Mouse (Mus musculus): ENCODE results near the gene Lypd8. TPM values are rescaled to one million over a fixed set of nuclear protein-coding genes. Genes with fewer than 3 reads are reported as not detected.

Lypd8 gene
- polyA plus RNA-seq, 1 experiment from 2014 or later: not detected

DNA sequence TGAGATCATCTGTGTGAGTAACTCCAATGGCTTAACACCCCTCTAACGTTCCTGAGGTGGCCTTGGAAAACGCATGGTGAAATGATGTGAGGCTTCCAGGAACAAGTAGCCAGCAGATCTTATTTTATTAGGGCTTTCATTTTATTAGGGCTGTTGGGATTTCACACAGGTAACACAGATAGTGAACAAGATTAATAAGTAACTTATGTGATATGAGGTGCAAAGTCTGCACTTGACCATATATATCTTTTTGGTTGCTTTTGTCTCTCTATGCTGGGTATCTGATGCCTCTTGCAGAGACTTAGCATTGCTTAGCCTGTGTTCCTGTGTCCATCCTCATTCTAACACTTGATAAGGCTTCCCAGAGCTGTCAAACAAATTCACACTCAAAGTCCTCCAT lies 1.6 kb upstream of the Lypd8 start:
- H3K4me1 ChIP-seq (ENCODE audit: control insufficient read depth, insufficient read depth, low read length): no peaks in the 10 kb centered on the region
- no peak overlapping the region for H3K4me3 ChIP-seq (ENCODE audit: low read depth, low read length)
- ATAC-seq (ENCODE audit: low FRiP score) (no peak), DNase-seq (ENCODE audit: low spot score, missing footprints) (no peak)
- H3K27me3 ChIP-seq (ENCODE audit: control insufficient read depth, insufficient read depth, low read length): no peaks in the 10 kb centered on the region
- H3K9me3 ChIP-seq (ENCODE audit: control insufficient read depth, low read length): no peaks in the 10 kb centered on the region
- no peak overlapping the region for H3K27ac ChIP-seq (ENCODE audit: low read depth, low read length)
- H3K9ac ChIP-seq (ENCODE audit: low read length): no peak overlapping the region
- no peaks in the 10 kb centered on the region for H3K36me3 ChIP-seq (ENCODE audit: control insufficient read depth, insufficient read depth, low read length)
- H3K4me2 ChIP-seq: no peak overlapping the region
- WGBS: 75% methylated on average over 2 of the region's 2 CpGs

GRCm38 (mm10) chr11:58377686-58378085 lies 1.2 kb upstream of the Lypd8 start:
- no peaks in the 10 kb centered on the region for H3K9me3 ChIP-seq (ENCODE audit: control insufficient read depth, low read length)
- H3K4me3 ChIP-seq (ENCODE audit: low read depth, low read length): no peak overlapping the region
- DNase-seq (ENCODE audit: low spot score, missing footprints) (no peak), ATAC-seq (ENCODE audit: low FRiP score) (no peak)
- 69% methylated on average over 1 of the region's 1 CpGs for WGBS
- H3K36me3 ChIP-seq (ENCODE audit: control insufficient read depth, insufficient read depth, low read length): no peaks in the 10 kb centered on the region
- H3K4me1 ChIP-seq (ENCODE audit: control insufficient read depth, insufficient read depth, low read length): no peaks in the 10 kb centered on the region
- no peak overlapping the region for H3K27ac ChIP-seq (ENCODE audit: low read depth, low read length)
- H3K9ac ChIP-seq (ENCODE audit: low read length): no peak overlapping the region
- no peak overlapping the region for H3K4me2 ChIP-seq
- no peaks in the 10 kb centered on the region for H3K27me3 ChIP-seq (ENCODE audit: control insufficient read depth, insufficient read depth, low read length)

GRCm38 (mm10) chr11:58379516-58379915 lies 673 bp downstream of the Lypd8 start:
- H3K9ac ChIP-seq (ENCODE audit: low read length): no peak overlapping the region
- no peak overlapping the region for H3K27ac ChIP-seq (ENCODE audit: low read depth, low read length)
- no peak overlapping the region for H3K4me2 ChIP-seq
- ATAC-seq (ENCODE audit: low FRiP score) (no peak), DNase-seq (ENCODE audit: low spot score, missing footprints) (no peak)
- no peaks in the 10 kb centered on the region for H3K4me1 ChIP-seq (ENCODE audit: control insufficient read depth, insufficient read depth, low read length)
- H3K27me3 ChIP-seq (ENCODE audit: control insufficient read depth, insufficient read depth, low read length): no peaks in the 10 kb centered on the region
- H3K36me3 ChIP-seq (ENCODE audit: control insufficient read depth, insufficient read depth, low read length): no peaks in the 10 kb centered on the region
- H3K9me3 ChIP-seq (ENCODE audit: control insufficient read depth, low read length): no peaks in the 10 kb centered on the region
- H3K4me3 ChIP-seq (ENCODE audit: low read depth, low read length): no peak overlapping the region
- WGBS: 87% methylated on average over 1 of the region's 1 CpGs

DNA sequence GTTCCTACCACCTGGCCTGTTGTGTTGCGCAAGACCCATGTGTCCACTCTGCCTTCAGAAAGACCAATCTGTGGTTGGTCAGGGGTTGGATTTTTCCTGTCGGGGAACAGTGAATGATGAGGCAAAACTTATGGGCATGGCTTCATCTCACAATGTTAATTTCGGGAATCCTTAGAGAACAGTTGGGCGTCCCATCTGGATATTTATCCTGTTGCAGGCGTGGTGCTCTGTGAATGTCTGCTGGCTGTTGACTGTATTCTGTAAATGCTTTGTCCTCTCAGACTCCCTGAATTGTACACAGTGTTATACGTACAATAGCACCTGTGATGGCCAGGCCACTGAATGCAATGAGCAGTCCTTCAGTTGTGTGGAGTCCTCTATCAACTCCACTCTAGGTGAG lies 3.6 kb downstream of the Lypd8 start:
- no peak overlapping the region for H3K4me3 ChIP-seq (ENCODE audit: low read depth, low read length)
- H3K9ac ChIP-seq (ENCODE audit: low read length): no peak overlapping the region
- H3K27ac ChIP-seq (ENCODE audit: low read depth, low read length): no peak overlapping the region
- no peaks in the 10 kb centered on the region for H3K4me1 ChIP-seq (ENCODE audit: control insufficient read depth, insufficient read depth, low read length)
- ATAC-seq (ENCODE audit: low FRiP score) (no peak), DNase-seq (ENCODE audit: low spot score, missing footprints) (no peak)
- no peaks in the 10 kb centered on the region for H3K27me3 ChIP-seq (ENCODE audit: control insufficient read depth, insufficient read depth, low read length)
- no peaks in the 10 kb centered on the region for H3K9me3 ChIP-seq (ENCODE audit: control insufficient read depth, low read length)
- 96% methylated on average over 6 of the region's 6 CpGs for WGBS
- H3K36me3 ChIP-seq (ENCODE audit: control insufficient read depth, insufficient read depth, low read length): no peaks in the 10 kb centered on the region
- no peak overlapping the region for H3K4me2 ChIP-seq

DNA sequence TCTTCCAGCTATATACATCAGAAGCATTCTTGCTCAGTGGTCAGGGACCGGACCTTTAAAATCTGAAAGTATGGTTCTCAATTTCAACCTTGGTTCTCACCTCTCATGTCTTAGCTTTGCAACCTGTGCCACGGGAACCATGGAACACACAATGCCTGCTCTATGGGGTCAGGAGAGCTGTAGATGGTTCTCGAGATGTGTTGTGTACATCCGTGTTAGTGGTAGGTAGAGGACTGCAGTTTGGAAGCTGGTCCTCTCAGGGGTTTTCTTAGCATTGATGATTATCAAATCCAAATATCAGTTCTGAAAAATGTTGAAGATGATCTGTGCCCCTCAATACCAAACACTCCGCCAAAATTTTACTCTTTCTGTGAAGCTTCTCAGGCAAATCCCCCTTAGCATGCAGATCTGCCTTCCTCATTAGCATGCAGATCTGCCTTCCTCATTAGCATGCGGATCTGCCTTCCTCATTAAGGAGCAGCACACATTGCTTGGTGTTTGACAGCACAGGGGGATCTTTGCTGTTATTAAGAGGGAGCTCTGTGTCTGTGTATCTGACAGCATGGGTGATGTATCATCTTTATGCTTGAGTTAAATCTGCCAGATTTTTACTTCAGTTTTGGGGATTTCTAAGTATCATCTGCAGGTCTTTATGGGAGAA lies 21.3 kb downstream of the Lypd8 start:
- ATAC-seq (ENCODE audit: low FRiP score) (peak; percentile 59), DNase-seq (ENCODE audit: low spot score, missing footprints) (no peak)
- H3K27ac ChIP-seq (ENCODE audit: low read depth, low read length): no peak overlapping the region
- no peak overlapping the region for H3K4me3 ChIP-seq (ENCODE audit: low read depth, low read length)
- WGBS: 60% methylated on average over 6 of the region's 6 CpGs
- peak overlapping the region; percentile 11; the same call in 1 of the 2 replicates for H3K4me2 ChIP-seq
- H3K4me1 ChIP-seq (ENCODE audit: control insufficient read depth, insufficient read depth, low read length): peaks cover 3% of the 10 kb centered on the region; the same call in 1 of the 2 replicates
- no peaks in the 10 kb centered on the region for H3K9me3 ChIP-seq (ENCODE audit: control insufficient read depth, low read length)
- no peaks in the 10 kb centered on the region for H3K27me3 ChIP-seq (ENCODE audit: control insufficient read depth, insufficient read depth, low read length)
- H3K9ac ChIP-seq (ENCODE audit: low read length): no peak overlapping the region
- H3K36me3 ChIP-seq (ENCODE audit: control insufficient read depth, insufficient read depth, low read length): no peaks in the 10 kb centered on the region

- 54% methylated on average over 5 of the region's 5 CpGs for WGBS
- Histone ChIP-seq H3K9me3 (ENCODE audit: control insufficient read depth, low read length) (no peaks in the 10 kb centered on the region), H3K4me2 (no peak overlapping the region), H3K4me3 (ENCODE audit: low read depth, low read length) (no peak overlapping the region), H3K36me3 (ENCODE audit: control insufficient read depth, insufficient read depth, low read length) (no peaks in the 10 kb centered on the region), H3K27me3 (ENCODE audit: control insufficient read depth, insufficient read depth, low read length) (no peaks in the 10 kb centered on the region), H3K4me1 (ENCODE audit: control insufficient read depth, insufficient read depth, low read length) (peaks cover 3% of the 10 kb centered on the region; the same call in 1 of the 2 replicates), H3K27ac (ENCODE audit: low read depth, low read length) (no peak overlapping the region; the same call in 1 of the 2 replicates), H3K9ac (ENCODE audit: low read length) (0 out of 2 replicates have a peak overlapping the region, but pooled peaks have one; percentile 27)
- ATAC-seq (ENCODE audit: low FRiP score): no peak
- no peak for DNase-seq (ENCODE audit: low spot score, missing footprints)
These were observed 21.8 kb downstream of the Lypd8 start for GRCm38 (mm10) chr11:58400655-58401054.

DNA sequence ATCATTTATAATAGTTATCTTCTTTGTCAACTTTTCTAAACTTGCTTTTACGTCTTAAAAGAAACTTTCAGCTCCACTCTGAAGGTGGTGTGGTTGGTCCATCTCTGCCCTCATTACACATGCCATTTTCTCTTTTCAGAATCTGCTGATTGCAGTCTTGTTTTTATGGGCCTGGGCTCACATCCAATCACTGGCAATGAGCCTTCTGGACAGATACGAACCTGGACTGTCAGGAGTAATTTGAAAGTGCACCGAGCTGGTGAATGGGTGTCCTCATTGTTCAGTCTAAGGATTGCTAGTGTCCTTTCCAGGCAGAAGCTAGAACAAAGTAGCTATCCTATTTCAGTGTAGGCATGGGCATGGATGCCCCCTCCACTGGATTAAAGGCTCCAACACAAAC lies 29.2 kb downstream of the Lypd8 start:
- WGBS: 88% methylated on average over 3 of the region's 3 CpGs
- no peak for DNase-seq (ENCODE audit: low spot score, missing footprints)
- H3K27me3 ChIP-seq (ENCODE audit: control insufficient read depth, insufficient read depth, low read length): no peaks in the 10 kb centered on the region

GRCm38 (mm10) chr11:58418336-58418735 lies 39.5 kb downstream of the Lypd8 start:
- no peak overlapping the region for H3K4me2 ChIP-seq
- no peak overlapping the region for H3K4me3 ChIP-seq (ENCODE audit: low read depth, low read length)
- WGBS: 84% methylated on average over 3 of the region's 3 CpGs
- no peaks in the 10 kb centered on the region for H3K9me3 ChIP-seq (ENCODE audit: control insufficient read depth, low read length)
- H3K27ac ChIP-seq (ENCODE audit: low read depth, low read length): no peak overlapping the region
- no peaks in the 10 kb centered on the region for H3K36me3 ChIP-seq (ENCODE audit: control insufficient read depth, insufficient read depth, low read length)
- no peaks in the 10 kb centered on the region for H3K4me1 ChIP-seq (ENCODE audit: control insufficient read depth, insufficient read depth, low read length)
- DNase-seq (ENCODE audit: low spot score, missing footprints) (no peak), ATAC-seq (ENCODE audit: low FRiP score) (no peak)
- no peaks in the 10 kb centered on the region for H3K27me3 ChIP-seq (ENCODE audit: control insufficient read depth, insufficient read depth, low read length)
- no peak overlapping the region for H3K9ac ChIP-seq (ENCODE audit: low read length)

More for the DNA sequence above, 29.2 kb downstream of the Lypd8 start:
- Histone ChIP-seq H3K4me2 (no peak overlapping the region), H3K27ac (ENCODE audit: low read depth, low read length) (no peak overlapping the region), H3K4me3 (ENCODE audit: low read depth, low read length) (no peak overlapping the region), H3K9me3 (ENCODE audit: control insufficient read depth, low read length) (no peaks in the 10 kb centered on the region), H3K36me3 (ENCODE audit: control insufficient read depth, insufficient read depth, low read length) (no peaks in the 10 kb centered on the region), H3K9ac (ENCODE audit: low read length) (no peak overlapping the region), H3K4me1 (ENCODE audit: control insufficient read depth, insufficient read depth, low read length) (no peaks in the 10 kb centered on the region)
- ATAC-seq (ENCODE audit: low FRiP score): no peak

DNA sequence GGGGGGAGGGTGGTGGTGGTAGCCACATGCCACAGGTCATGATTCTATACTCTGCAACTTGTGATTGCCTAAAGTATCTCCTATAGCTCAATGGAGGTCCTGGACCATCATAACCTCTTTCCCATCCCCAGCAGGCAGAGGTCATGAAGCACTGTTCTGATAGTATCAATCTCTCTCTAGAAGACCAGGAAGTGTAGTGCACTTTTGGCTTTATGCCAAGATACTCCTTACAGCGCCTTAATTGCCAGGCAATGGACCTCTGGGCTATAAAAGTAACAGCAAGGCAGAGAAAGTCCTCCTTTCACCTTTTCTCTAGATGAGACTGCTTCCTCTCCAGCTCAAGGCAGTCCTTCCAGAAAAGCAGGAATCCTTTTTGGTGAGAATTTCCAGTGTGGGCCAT lies 42.0 kb downstream of the Lypd8 start, which contains the start of gene 1810065E05Rik:
TSS of gene 1810065E05Rik (plus strand) at position 297 of the 400 bp plus-strand sequence.
- H3K4me1 ChIP-seq (ENCODE audit: control insufficient read depth, insufficient read depth, low read length): no peaks in the 10 kb centered on the region
- no peak for DNase-seq (ENCODE audit: low spot score, missing footprints)
- H3K4me3 ChIP-seq (ENCODE audit: low read depth, low read length): no peak within 1 kb of the TSS
- H3K27me3 ChIP-seq (ENCODE audit: control insufficient read depth, insufficient read depth, low read length): no peaks in the 10 kb centered on the region
- no peak within 1 kb of the TSS for H3K27ac ChIP-seq (ENCODE audit: low read depth, low read length)
- 86% methylated on average over 1 of the region's 1 CpGs for WGBS
- no peak for ATAC-seq (ENCODE audit: low FRiP score)
- H3K9ac ChIP-seq (ENCODE audit: low read length): no peak within 1 kb of the TSS
- H3K4me2 ChIP-seq: no peak within 1 kb of the TSS
- no peaks in the 10 kb centered on the region for H3K9me3 ChIP-seq (ENCODE audit: control insufficient read depth, low read length)
- H3K36me3 ChIP-seq (ENCODE audit: control insufficient read depth, insufficient read depth, low read length): no peaks in the 10 kb centered on the region
